Mouse (Mus musculus): Measurements from ENCODE around the gene Slc19a1.

Slc19a1 gene

GRCm38 (mm10) chr10:77032591-77033322, 716 bp downstream of the Slc19a1 start:
- DNase-seq (ENCODE audit: extremely low read depth, low read depth) = peak; percentile 80

DNA sequence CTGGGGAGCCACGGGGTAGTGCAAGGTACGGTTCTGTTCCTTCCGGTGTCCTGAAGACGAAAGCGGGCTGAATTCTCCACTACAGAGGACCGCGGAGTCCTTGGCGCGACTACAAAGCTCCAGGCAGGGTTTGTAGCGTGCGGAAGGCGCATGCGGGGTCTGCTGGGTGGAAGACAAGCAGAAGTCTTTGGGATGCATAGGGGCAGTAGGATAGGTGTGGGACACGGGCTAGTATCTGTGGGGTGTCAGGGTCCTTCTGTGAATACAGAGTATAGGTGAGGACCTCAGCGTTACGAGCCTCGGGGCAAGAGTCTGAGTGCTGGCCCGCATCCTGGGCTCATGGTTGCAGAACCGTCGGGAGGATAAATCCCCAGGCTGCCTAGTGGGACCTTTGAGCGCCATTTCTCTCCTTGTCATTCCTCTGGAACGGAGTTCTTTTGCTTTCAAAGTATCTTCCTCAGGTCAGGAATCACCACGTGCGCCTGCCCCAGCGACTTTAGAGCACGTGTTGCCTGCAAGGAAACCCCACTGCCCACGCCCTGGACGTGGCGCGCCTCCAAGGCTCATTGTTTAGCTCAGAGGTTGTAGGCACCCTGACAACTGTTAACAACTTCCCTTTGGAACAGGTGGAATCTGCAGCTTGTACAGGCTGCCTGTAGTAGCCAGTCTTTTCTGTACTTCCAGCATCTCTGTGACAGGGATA, 1.4 kb downstream of the Slc19a1 start:
- DNase-seq (ENCODE audit: extremely low read depth, low read depth) = peak; percentile 39

DNA sequence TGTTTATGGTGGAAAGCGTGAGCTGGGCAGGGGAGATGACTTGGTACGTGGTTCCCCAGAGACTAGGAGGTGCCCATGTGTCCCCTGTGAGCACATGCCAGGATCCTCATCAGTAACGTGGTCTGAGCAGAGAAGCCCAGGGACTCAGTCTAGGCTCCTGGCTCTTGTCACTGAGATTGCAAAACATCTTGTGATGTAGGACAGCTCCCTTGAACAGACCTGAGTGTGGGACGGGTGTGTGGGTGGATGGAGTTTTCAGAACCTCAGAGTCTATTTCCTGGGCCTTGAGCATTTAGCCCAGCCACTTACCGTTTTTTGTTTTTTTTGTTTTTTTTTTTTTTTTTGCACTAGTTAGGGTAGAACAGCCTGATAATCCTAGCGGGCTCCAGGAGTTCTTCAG, 3.4 kb downstream of the Slc19a1 start:
- no peak for DNase-seq (ENCODE audit: extremely low read depth, low read depth)

GRCm38 (mm10) chr10:77038579-77039174, 6.6 kb downstream of the Slc19a1 start:
- DNase-seq (ENCODE audit: extremely low read depth, low read depth) = no peak

DNA sequence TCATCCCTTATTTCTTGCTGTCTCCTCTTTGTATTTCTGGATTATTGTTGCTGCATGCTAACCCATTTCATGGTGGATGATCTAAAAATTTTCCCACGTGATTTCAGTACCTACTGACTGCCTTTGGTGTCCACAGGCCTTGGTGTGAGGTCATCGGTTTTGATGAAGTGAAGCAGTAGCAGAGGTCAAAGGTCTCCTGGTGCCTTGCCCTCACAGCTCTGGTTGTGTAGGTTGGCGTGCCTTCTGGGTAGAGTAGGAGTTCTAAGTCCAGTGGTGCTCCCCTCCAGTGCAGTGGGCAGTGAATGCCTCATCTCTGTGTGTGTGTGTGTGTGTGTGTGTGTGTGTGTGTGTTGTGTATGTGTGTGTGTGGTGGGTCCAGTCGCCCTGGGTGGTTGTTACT, 16.2 kb downstream of the Slc19a1 start:
- no peak for DNase-seq (ENCODE audit: extremely low read depth, low read depth)

DNA sequence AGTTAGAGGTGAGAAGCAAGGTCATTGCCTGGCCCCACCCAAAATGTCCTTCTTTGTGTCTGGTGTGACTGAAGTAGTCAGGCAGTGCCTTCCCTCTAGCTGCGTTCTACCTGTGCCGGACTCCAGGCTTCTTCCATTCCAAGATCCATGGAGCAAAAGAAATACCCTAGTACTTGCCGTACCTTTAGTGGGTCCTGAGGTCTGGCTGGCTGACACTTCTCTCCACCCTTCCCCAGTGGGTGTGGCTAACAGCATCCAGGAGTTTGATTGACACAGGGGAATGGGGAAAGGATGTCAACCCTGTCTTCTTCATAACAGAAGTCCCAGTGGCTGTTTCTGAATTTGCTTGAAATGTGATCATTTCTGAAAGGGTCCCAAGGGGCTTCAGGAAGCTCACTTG, 16.6 kb downstream of the Slc19a1 start:
- DNase-seq (ENCODE audit: extremely low read depth, low read depth) = no peak

DNA sequence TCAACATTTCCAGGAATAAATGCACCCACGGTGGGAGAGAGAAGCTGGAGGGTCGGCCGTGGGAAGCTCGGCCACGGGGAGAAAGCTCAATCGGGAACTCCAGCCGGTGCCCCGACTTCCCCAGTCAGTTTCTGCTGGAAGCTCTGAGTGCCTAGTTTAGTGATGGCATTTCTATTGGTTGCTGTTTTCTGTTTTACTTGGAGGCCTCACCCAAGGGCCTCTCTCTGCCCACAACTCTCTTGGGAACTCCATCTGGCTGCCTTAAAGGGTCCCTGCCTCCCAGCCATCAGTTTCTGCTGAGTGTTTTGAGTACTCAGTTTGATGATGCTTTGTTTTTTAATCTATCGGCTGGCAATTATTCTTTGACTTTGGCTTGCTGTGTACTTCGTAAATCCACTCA, 24.7 kb downstream of the Slc19a1 start:
- DNase-seq (ENCODE audit: extremely low read depth, low read depth) = no peak

- no peak for DNase-seq (ENCODE audit: extremely low read depth, low read depth)
These were observed 29.4 kb downstream of the Slc19a1 start for GRCm38 (mm10) chr10:77061426-77061825.

DNA sequence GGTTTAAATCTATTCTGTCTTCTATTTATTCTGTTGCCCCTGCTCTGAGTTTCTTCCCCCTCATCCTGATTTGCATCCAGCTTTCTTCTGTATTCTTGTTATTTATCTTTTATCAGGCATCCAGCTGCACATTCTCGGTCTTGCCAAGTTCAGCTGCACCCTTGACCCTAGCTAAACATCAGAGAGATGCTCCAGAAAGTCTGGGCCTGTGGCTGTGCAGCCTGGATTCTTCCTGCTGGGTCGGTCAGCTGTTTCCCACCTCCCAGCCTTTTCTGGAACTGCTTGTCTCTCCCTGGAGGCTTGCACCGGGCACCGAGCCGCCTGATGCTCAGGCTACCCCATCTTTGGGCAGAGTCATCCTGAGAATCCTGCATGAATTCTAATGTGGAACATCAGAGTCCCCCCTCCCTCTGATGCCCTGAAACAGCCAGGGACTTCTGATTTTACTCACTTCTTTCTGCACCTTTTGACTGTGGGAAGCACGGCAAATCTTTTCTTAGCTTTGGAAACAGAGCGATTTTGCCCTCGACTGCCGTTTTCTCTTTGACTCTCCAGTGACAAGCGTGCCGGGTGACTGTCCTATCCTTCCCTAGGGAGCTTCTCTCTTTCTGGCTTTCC, 30.5 kb downstream of the Slc19a1 start:
- DNase-seq (ENCODE audit: extremely low read depth, low read depth) = no peak

DNA sequence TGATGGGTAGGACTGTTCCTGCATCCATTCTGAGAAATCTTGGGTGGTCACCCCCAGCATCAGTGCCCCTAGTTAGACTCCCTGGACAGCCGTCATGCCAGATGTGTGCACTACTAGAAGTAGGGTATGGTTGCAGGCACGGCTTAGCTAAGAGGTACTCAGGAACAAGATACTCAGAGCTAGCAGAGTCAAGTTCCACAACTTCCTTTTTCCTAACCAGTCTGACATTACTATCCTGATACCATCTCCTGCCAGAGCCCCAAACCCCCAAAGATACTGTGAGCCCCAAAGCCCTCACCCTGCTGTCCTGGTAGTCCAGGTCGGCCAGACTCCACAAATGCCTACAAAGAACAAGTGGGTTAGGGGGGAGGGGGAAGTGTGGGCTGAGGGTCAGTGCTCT, 32.2 kb downstream of the Slc19a1 start:
- peak; percentile 38 for DNase-seq (ENCODE audit: extremely low read depth, low read depth)

DNA sequence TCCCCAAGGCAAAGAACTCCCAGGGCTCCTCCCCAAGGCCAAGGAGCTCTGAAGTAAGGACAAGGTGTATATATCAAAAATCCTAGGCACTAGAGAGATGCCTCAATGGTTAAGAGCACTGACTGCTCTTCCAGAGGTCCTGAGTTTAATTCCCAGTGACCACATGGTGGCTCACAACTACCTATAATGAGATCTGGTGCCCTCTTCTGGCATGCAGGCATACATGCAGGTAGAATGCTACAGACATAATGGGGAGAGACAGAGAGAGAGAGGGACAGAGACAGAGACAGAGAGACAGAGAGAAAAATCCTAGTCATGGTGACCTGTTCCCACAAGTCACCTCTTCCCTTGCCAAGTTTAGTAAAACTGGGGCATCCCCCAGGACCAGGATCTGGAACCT, 32.6 kb downstream of the Slc19a1 start:
- no peak for DNase-seq (ENCODE audit: extremely low read depth, low read depth)

DNA sequence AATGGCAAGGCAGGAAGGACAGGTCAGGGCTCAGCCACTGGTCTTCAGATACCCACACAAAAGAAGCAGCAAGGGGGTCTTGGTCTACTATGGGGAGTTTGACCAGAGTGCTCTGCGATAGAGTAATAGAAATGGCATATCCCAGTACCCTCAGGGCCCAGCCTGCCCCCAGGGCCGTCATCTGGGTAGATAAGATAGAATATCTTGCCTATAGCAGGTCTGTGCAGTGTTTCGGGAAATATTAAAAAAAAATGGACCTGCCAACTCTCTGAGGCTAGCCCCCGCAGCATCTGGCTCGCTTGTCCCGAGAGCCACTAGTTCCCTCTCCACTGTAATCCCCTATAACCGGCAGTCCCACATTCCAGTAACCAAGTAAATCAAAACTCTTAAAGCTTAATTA, 36.4 kb downstream of the Slc19a1 start:
- no peak for DNase-seq (ENCODE audit: extremely low read depth, low read depth)

GRCm38 (mm10) chr10:77070072-77070471, 38.0 kb downstream of the Slc19a1 start:
- DNase-seq (ENCODE audit: extremely low read depth, low read depth) = peak; percentile 56

DNA sequence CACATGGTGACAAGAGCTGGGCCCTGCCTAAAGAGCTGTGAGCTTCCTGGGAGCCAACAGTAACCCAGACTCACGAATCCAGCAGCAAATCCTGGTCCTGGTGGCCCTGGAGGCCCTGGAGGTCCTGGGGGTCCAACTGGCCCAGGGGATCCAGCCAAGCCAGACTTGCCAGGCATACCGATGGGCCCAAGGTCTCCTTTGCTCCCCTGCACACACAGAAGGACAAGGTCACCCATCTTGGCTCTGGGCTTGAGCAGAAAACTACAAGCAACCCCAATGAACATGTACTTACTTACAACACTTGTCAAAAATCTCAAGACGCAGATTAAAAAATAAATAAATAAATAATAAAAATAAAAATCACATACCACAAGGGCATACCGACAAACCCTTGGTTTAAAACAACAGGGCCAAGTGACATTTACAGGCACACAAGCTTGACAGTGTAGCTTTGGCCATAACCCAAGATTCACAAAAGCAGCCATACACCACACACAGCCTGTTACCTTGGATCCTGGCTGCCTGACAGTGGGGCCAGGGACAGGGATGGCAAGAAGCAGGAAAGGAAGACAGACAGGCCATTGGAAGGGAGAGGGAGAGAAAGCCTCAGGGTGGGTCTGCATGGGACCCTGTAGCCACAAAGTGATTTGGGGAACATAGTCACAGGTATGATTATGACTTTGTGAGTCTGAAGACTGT, 42.4 kb downstream of the Slc19a1 start:
- DNase-seq (ENCODE audit: extremely low read depth, low read depth) = no peak

GRCm38 (mm10) chr10:77078456-77078855, 46.4 kb downstream of the Slc19a1 start:
- no peak for DNase-seq (ENCODE audit: extremely low read depth, low read depth)

- DNase-seq (ENCODE audit: extremely low read depth, low read depth) = no peak
These were observed 46.9 kb downstream of the Slc19a1 start for GRCm38 (mm10) chr10:77078961-77079360.

GRCm38 (mm10) chr10:77082453-77082852, 50.4 kb downstream of the Slc19a1 start:
- DNase-seq (ENCODE audit: extremely low read depth, low read depth) = no peak

DNA sequence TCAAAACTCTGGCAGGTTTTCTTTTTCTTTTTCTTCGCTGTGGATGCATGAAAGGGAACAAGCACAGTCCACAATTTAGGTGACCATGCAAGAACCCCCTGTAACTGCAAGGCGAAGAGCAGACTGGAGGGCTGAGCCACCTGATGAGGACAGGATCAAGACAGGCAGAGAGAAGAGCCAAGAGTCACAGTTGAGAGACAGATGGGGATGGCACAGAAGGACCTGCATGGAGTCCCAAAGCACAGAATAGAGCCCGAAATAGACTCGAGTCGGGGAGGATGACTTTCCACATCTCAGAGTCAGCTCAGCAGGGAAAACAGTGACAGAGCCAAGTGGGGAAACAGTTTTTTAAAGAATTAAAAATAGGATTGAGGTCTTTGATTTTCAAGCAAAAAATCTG, 50.9 kb downstream of the Slc19a1 start:
- no peak for DNase-seq (ENCODE audit: extremely low read depth, low read depth)

- DNase-seq (ENCODE audit: extremely low read depth, low read depth) = no peak
These were observed 52.5 kb downstream of the Slc19a1 start for GRCm38 (mm10) chr10:77084568-77084967.

DNA sequence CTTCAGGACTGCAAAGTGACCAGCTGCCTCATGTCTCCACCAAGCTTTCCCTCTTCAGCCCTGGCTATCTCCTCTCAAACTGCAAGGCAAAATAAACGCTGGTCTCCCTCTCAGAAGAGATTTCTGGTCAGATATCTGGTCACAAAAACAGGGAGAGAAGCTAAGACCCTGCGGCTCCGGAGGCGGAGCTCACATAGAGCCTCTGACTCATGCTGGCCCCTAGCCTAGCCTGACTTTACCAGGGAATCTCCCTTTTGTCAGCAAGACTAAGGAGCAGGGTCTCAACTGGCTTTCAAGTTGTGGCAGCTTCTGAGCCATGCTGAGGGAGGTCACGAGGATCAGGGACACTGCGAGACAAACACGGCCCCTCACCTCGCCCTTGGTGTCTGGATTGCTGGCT, 57.3 kb downstream of the Slc19a1 start:
- no peak for DNase-seq (ENCODE audit: extremely low read depth, low read depth)

DNA sequence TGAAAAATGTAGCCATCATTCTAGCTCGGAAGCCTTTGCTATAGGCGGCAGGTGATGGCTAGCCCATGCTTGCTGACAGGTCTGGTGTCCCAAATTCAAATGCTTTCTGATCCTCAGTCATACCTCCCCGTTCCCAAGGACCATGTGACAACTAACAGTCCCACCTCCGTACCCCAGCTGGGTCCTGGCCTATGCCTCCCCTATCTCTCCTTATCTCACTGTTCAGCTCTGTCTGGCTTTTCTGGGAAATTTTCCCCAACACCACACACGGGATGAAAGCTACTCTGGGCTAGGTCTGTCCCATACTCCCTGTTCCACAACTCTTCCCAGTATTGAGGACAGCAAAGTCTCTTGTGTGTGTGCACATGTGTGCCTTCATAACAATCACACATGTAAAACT, 58.0 kb downstream of the Slc19a1 start:
- no peak for DNase-seq (ENCODE audit: extremely low read depth, low read depth)
